Mouse (Mus musculus) lung, postnatal 36 days (tissue): Measurements from ENCODE around the gene Adh5.
A peak's percentile ranks its signal among the peaks of the same experiment; 100 is the strongest.
"Not testable (repeated sequence)": the region's sequence is repeated elsewhere in the genome, so short reads cannot be mapped to it uniquely, and the experiment has no call there.

Experiments
- DNase-seq: peaks from one replicate; pipeline ENCODE4 v3.0.0; 2022; ENCODE audit warnings: mixed read lengths

The Adh5 gene

GRCm38 (mm10) chr3:138461832-138462231 is 18.9 kb downstream of the Adh5 start:
- no peak for DNase-seq

- DNase-seq: peak; percentile 32
Observed at GRCm38 (mm10) chr3:138463137-138463536, 20.2 kb downstream of the Adh5 start.

GRCm38 (mm10) chr3:138463807-138464206 is 20.9 kb downstream of the Adh5 start:
- DNase-seq: no peak

- DNase-seq: no peak
Observed at GRCm38 (mm10) chr3:138464573-138465147, 21.8 kb downstream of the Adh5 start.

GRCm38 (mm10) chr3:138466656-138467055 is 23.8 kb downstream of the Adh5 start:
- not testable (repeated sequence) for DNase-seq

- no peak for DNase-seq
Observed at GRCm38 (mm10) chr3:138471066-138471465, 28.2 kb downstream of the Adh5 start.

GRCm38 (mm10) chr3:138479489-138479888 is 36.6 kb downstream of the Adh5 start:
- DNase-seq: no peak

- no peak for DNase-seq
Observed at GRCm38 (mm10) chr3:138481526-138482284, 38.8 kb downstream of the Adh5 start.

- no peak for DNase-seq
Observed at GRCm38 (mm10) chr3:138483240-138483639, 40.3 kb downstream of the Adh5 start.

GRCm38 (mm10) chr3:138488584-138489326 is 45.9 kb downstream of the Adh5 start:
- DNase-seq: peak; percentile 10

GRCm38 (mm10) chr3:138489327-138490033 is 46.6 kb downstream of the Adh5 start, which contains the start of gene Metap1:
Gene Metap1, minus strand, starts transcription at chr3:138489515.
- DNase-seq: peak; percentile 94

GRCm38 (mm10) chr3:138490034-138490337 is 47.1 kb downstream of the Adh5 start:
- no peak for DNase-seq

GRCm38 (mm10) chr3:138493668-138494067 is 50.8 kb downstream of the Adh5 start:
- DNase-seq: no peak

- no peak for DNase-seq
Observed at GRCm38 (mm10) chr3:138494565-138494964, 51.7 kb downstream of the Adh5 start.

- peak; percentile 10 for DNase-seq
Observed at GRCm38 (mm10) chr3:138495166-138496145, 52.6 kb downstream of the Adh5 start.

- DNase-seq: no peak
Observed at GRCm38 (mm10) chr3:138498731-138499130, 55.8 kb downstream of the Adh5 start.

GRCm38 (mm10) chr3:138499854-138500740 is 57.2 kb downstream of the Adh5 start:
- no peak for DNase-seq

GRCm38 (mm10) chr3:138503754-138504153 is 60.9 kb downstream of the Adh5 start:
- DNase-seq: no peak
